Comparison of ENCODE assay signal across 21 mouse cellular contexts in genomic region chr1:137587481-137588228, GRCm38 (mm10).
A peak's percentile ranks its signal among the peaks of the same experiment; 100 is the strongest.
DNase-seq lines count a peak whose midpoint lies in the region; ATAC-seq and TF ChIP-seq lines count a peak whose summit lies in the region.
"Had no signal": no experiment of that assay in that cellular context is flagged by ENCODE, and none has a peak within 500 bp of the region (broad histone marks: within the 10 kb centered on the region; RNA-seq: fewer than 3 reads in every experiment).

No protein-coding gene starts in this region.

- no peak for TF ChIP-seq POLR2A in embryonic fibroblast, embryonic 13.5 days (IDR thresholded peaks at IDR 0.05; ENCODE audit: low read depth, low read length)

- intact Hi-C loops in heart, postnatal 36 days (cut with DNase I) = no loop called here

- H3K9ac ChIP-seq in heart, embryonic 16.5 days (ENCODE audit: low read length) = no peak overlapping the region
- H3K9ac ChIP-seq in lung, postnatal 0 days (replicated peaks; ENCODE audit: low read depth) = no peak overlapping the region
- H3K9ac ChIP-seq: hindbrain, embryonic 12.5 days; kidney, embryonic 15.5 days; liver, embryonic 13.5 days; midbrain, embryonic 12.5 days had no signal

- 88% methylated on average over 12 of the region's 12 CpGs for WGBS in heart, embryonic 16.5 days
- WGBS in lung, postnatal 0 days = 89% methylated on average over 12 of the region's 12 CpGs

- H3K36me3 ChIP-seq in heart, embryonic 16.5 days (ENCODE audit: control insufficient read depth, insufficient read depth) = no peaks in the 10 kb centered on the region
- H3K36me3 ChIP-seq in lung, postnatal 0 days (ENCODE audit: insufficient read depth, low read length) = no peaks in the 10 kb centered on the region
- H3K36me3 ChIP-seq: embryonic facial prominence, embryonic 10.5 days; forebrain, embryonic 10.5 days; G1E; heart, embryonic 10.5 days; hindbrain, embryonic 12.5 days; kidney, embryonic 15.5 days; liver, embryonic 13.5 days; midbrain, embryonic 12.5 days had no signal

- H3K27ac ChIP-seq in heart, embryonic 16.5 days (ENCODE audit: low read length) = peak overlapping the region; percentile 77
- H3K27ac ChIP-seq in embryonic fibroblast, embryonic 13.5 days (ENCODE audit: insufficient read depth, low read length) = peak overlapping the region; percentile 25; the same call in 1 of the 2 replicates
- no peak overlapping the region for H3K27ac ChIP-seq in lung, postnatal 0 days (ENCODE audit: low read length)
- H3K27ac ChIP-seq: embryonic facial prominence, embryonic 10.5 days; forebrain, embryonic 10.5 days; heart, embryonic 10.5 days; hindbrain, embryonic 12.5 days; kidney, embryonic 15.5 days; liver, embryonic 13.5 days; midbrain, embryonic 12.5 days had no signal

- H3K4me3 ChIP-seq in heart, embryonic 16.5 days (ENCODE audit: low read length) = no peak overlapping the region
- no peak overlapping the region for H3K4me3 ChIP-seq in embryonic fibroblast, embryonic 13.5 days (ENCODE audit: insufficient read depth, low read length)
- no peak overlapping the region for H3K4me3 ChIP-seq in lung, postnatal 0 days (ENCODE audit: low read depth, low read length)
- H3K4me3 ChIP-seq: embryonic facial prominence, embryonic 10.5 days; forebrain, embryonic 10.5 days; heart, embryonic 10.5 days; hindbrain, embryonic 12.5 days; kidney, embryonic 15.5 days; liver, embryonic 13.5 days; midbrain, embryonic 12.5 days had no signal

- TF ChIP-seq CTCF in embryonic fibroblast, embryonic 13.5 days (IDR thresholded peaks at IDR 0.05; ENCODE audit: borderline replicate concordance, insufficient read depth, low read length) = no peak
- TF ChIP-seq CTCF in lung, postnatal 0 days (IDR thresholded peaks at IDR 0.05) = no peak

- ATAC-seq in heart, embryonic 16.5 days (replicated peaks; ENCODE audit: extremely low read depth, insufficient read depth, low FRiP score) = no peak
- no peak for ATAC-seq in lung, postnatal 0 days
- ATAC-seq: intestine, postnatal 0 days had no signal

- no peaks in the 10 kb centered on the region for H3K9me3 ChIP-seq in heart, embryonic 16.5 days (replicated peaks; ENCODE audit: control insufficient read depth, low read length)
- no peaks in the 10 kb centered on the region for H3K9me3 ChIP-seq in lung, postnatal 0 days (ENCODE audit: low read length)
- H3K9me3 ChIP-seq: embryonic facial prominence, embryonic 10.5 days; forebrain, embryonic 10.5 days; heart, embryonic 10.5 days; hindbrain, embryonic 12.5 days; kidney, embryonic 15.5 days; liver, embryonic 13.5 days; midbrain, embryonic 12.5 days had no signal

- no peak for TF ChIP-seq EP300 in lung, postnatal 0 days (IDR thresholded peaks at IDR 0.05)

- DNase-seq in cerebellum, adult 9-10 months = peak; percentile 44
- DNase-seq in cerebellum, adult 11 months = no peak
- no peak for DNase-seq in heart, postnatal 36 days
- DNase-seq in ZHBTc4 (ENCODE audit: low read depth, low spot score) = peak; percentile 69
- DNase-seq in right cerebral cortex, postnatal 36 days (ENCODE audit: low spot score in 2 of 2) = no peak
- DNase-seq in lung, postnatal 0 days (ENCODE audit: low spot score) = no peak
- DNase-seq: gastrocnemius, postnatal 25 days; kidney, postnatal 36 days; layer of hippocampus, postnatal 36 days; liver, embryonic 13.5 days; lung, adult 2 months had no signal

- no peaks in the 10 kb centered on the region for H3K27me3 ChIP-seq in heart, embryonic 16.5 days (ENCODE audit: control insufficient read depth, insufficient read depth, low read length)
- H3K27me3 ChIP-seq in lung, postnatal 0 days (replicated peaks; ENCODE audit: insufficient read depth, low read length) = no peaks in the 10 kb centered on the region
- H3K27me3 ChIP-seq: hindbrain, embryonic 12.5 days; kidney, embryonic 15.5 days; liver, embryonic 13.5 days; midbrain, embryonic 12.5 days had no signal

- peaks cover 17% of the 10 kb centered on the region for H3K4me1 ChIP-seq in heart, embryonic 16.5 days (ENCODE audit: control insufficient read depth, insufficient read depth, low read length)
- peaks cover 4% of the 10 kb centered on the region; the same call in 1 of the 2 replicates for H3K4me1 ChIP-seq in embryonic fibroblast, embryonic 13.5 days (ENCODE audit: control insufficient read depth, insufficient read depth, low read length)
- 0 out of 2 replicates have a peak, but pooled peaks cover 3% of the 10 kb centered on the region for H3K4me1 ChIP-seq in lung, postnatal 0 days (ENCODE audit: insufficient read depth, low read depth, low read length)
- H3K4me1 ChIP-seq: embryonic facial prominence, embryonic 10.5 days; heart, embryonic 10.5 days; hindbrain, embryonic 12.5 days; kidney, embryonic 15.5 days; liver, embryonic 13.5 days; midbrain, embryonic 12.5 days had no signal

- no peak overlapping the region for H3K4me2 ChIP-seq in heart, embryonic 16.5 days (ENCODE audit: low read depth, low read length)
- H3K4me2 ChIP-seq in lung, postnatal 0 days (replicated peaks; ENCODE audit: low read depth, low read length) = no peak overlapping the region
- H3K4me2 ChIP-seq: hindbrain, embryonic 12.5 days; kidney, embryonic 15.5 days; liver, embryonic 13.5 days; midbrain, embryonic 12.5 days had no signal

Comparison
In these comparisons a context has a peak if more than half of its experiments do, and no peak if none do; other contexts are left out.
1. DNase-seq: peak in cerebellum, adult 9-10 months (single experiment) and ZHBTc4 (single experiment); none in cerebellum, adult 11 months (single experiment), heart, postnatal 36 days (0 of 2), right cerebral cortex, postnatal 36 days (0 of 2) and lung, postnatal 0 days (single experiment).